Mouse (Mus musculus): ENCODE measurements around the gene Gm19965. TPM values are rescaled to one million over a fixed set of nuclear protein-coding genes. Genes with fewer than 3 reads are reported as not detected.

Gm19965 gene
- polyA plus RNA-seq (2014; fragmentation: Nextera tagmentation; extraction: Ambion mirVana), result not detected in 2 replicates

DNA sequence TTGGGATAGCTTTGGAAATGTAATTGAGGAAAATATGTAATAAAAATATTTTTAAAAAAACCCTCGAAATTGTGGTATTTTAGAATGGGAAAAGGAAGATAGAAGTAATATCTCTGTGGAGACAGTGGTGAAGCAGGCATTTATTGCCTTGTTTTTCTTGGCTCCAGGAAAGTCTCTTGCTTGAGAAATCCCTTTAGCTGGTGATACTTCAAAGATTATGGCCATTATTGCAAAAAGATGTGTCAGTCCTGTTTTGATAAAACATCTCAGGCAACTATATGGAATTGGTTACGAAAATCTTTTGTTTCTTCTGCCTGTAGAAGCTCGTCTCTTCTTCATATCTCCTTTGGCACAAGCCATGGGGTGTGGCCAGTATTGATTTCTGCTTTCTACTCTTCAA is at the start of gene Gm19965:
TSS of gene Gm19965 (plus strand) at position 301 of the 400 bp plus-strand sequence.
- H3K27ac ChIP-seq (ENCODE audit: low read length), result no peak within 1 kb of the TSS
- H3K4me2 ChIP-seq (replicated peaks; ENCODE audit: low read depth, low read length), result no peak within 1 kb of the TSS
- no peak within 1 kb of the TSS for H3K4me3 ChIP-seq (ENCODE audit: low read depth, low read length)
- WGBS, result 70% methylated on average over 3 of the region's 3 CpGs
- no peak within 1 kb of the TSS for H3K9ac ChIP-seq (replicated peaks; ENCODE audit: low read depth, low read length)
- no peaks in the 10 kb centered on the region for H3K27me3 ChIP-seq (ENCODE audit: control insufficient read depth, insufficient read depth, low read length)
- no peaks in the 10 kb centered on the region for H3K4me1 ChIP-seq (ENCODE audit: control insufficient read depth, insufficient read depth, low read length)
- no peak for ATAC-seq (ENCODE audit: insufficient number of reproducible peaks, insufficient read depth, low FRiP score, low read depth)
- no peaks in the 10 kb centered on the region for H3K9me3 ChIP-seq (ENCODE audit: control insufficient read depth, low read depth, low read length)
- no peaks in the 10 kb centered on the region for H3K36me3 ChIP-seq (ENCODE audit: control insufficient read depth, insufficient read depth, low read length)

DNA sequence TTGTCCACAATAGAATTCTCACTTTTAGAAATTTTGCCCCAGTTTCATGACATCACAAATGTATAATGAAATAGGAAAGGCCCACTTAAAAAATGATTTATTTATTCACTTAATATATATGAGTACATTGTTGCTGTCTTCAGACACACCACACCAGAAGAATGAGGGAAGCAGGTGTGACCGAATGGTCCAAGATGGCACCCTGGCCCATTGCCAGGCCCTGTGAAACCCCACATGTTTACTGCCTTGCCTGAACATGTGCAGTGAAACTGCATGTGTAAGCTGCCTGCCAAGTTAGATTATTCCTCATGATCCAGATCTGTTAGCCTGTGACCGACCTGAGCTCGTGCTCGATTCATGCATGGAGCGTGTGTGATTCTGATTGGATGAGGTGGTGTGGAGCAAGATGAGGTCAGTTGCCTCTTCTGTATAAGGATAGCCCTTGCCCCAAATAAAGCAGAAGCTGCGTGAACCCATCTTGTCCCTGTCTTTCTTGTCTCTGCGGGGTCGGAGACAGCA is 20.3 kb upstream of the Gm19965 start:
- WGBS, result 88% methylated on average over 8 of the region's 8 CpGs
- no peak overlapping the region for H3K27ac ChIP-seq (ENCODE audit: low read length)
- ATAC-seq (ENCODE audit: insufficient number of reproducible peaks, insufficient read depth, low FRiP score, low read depth), result no peak

More for the DNA sequence above, 20.3 kb upstream of the Gm19965 start:
- H3K9me3 ChIP-seq (ENCODE audit: control insufficient read depth, low read depth, low read length), result no peaks in the 10 kb centered on the region
- H3K27me3 ChIP-seq (ENCODE audit: control insufficient read depth, insufficient read depth, low read length), result no peaks in the 10 kb centered on the region
- H3K4me2 ChIP-seq (replicated peaks; ENCODE audit: low read depth, low read length), result no peak overlapping the region
- no peaks in the 10 kb centered on the region for H3K4me1 ChIP-seq (ENCODE audit: control insufficient read depth, insufficient read depth, low read length)
- H3K4me3 ChIP-seq (ENCODE audit: low read depth, low read length), result no peak overlapping the region
- H3K9ac ChIP-seq (replicated peaks; ENCODE audit: low read depth, low read length), result no peak overlapping the region
- no peaks in the 10 kb centered on the region for H3K36me3 ChIP-seq (ENCODE audit: control insufficient read depth, insufficient read depth, low read length)
